Mouse (Mus musculus) ES-Bruce4 (cell line): ENCODE results near the gene Mat2a. TPM values are rescaled to one million over a fixed set of nuclear protein-coding genes. Genes with fewer than 3 reads are reported as not detected.
"Not testable (repeated sequence)": the region's sequence is repeated elsewhere in the genome, so short reads cannot be mapped to it uniquely, and the experiment has no call there.

ENCODE experiments used
- H3K27ac ChIP-seq: 2 replicates; pipeline ENCODE4 v1.5.1; 2012; ENCODE audit warnings: low read length, inconsistent platforms; ENCODE audit not compliant: insufficient read depth
- H3K27me3 ChIP-seq: 2 replicates; pipeline ENCODE4 v1.6.1; 2012; ENCODE audit warnings: mild to moderate bottlenecking, low read length, inconsistent platforms; ENCODE audit not compliant: control insufficient read depth, poor library complexity, insufficient read depth, severe bottlenecking
- H3K36me3 ChIP-seq: 2 replicates; pipeline ENCODE4 v1.6.1; 2012; ENCODE audit warnings: inconsistent platforms, mild to moderate bottlenecking, low read length, moderate library complexity; ENCODE audit not compliant: control insufficient read depth, poor library complexity, insufficient read depth, severe bottlenecking
- H3K4me1 ChIP-seq: one replicate; pipeline ENCODE4 v1.8.1; 2011; ENCODE audit warnings: low read length; ENCODE audit not compliant: control insufficient read depth, insufficient read depth
- H3K4me3 ChIP-seq: 2 replicates; pipeline ENCODE4 v1.5.1; 2011; ENCODE audit warnings: low read depth, mild to moderate bottlenecking, low read length
- H3K9ac ChIP-seq: 2 replicates; pipeline ENCODE4 v1.6.1; 2012; ENCODE audit warnings: low read depth, mild to moderate bottlenecking, inconsistent platforms; ENCODE audit not compliant: poor library complexity, severe bottlenecking
- H3K9me3 ChIP-seq: replicated peaks from 2 replicates; pipeline ENCODE4 v1.6.1; 2012; ENCODE audit warnings: mild to moderate bottlenecking, low read length, inconsistent platforms; ENCODE audit not compliant: control insufficient read depth, poor library complexity, insufficient read depth, severe bottlenecking
- CTCF ChIP-seq: IDR thresholded peaks from one replicate; pipeline ENCODE4 v1.8.1; 2011; ENCODE audit warnings: low read depth, low read length
- EP300 ChIP-seq: IDR thresholded peaks from 2 replicates; pipeline ENCODE4 v1.6.1; 2011; ENCODE audit warnings: low read depth, low read length; ENCODE audit not compliant: insufficient read depth
- POLR2A ChIP-seq: IDR thresholded peaks from one replicate; pipeline ENCODE4 v1.8.1; 2011; ENCODE audit warnings: low read length; ENCODE audit not compliant: insufficient read depth
- polyA plus RNA-seq: library from polyadenylated mRNA; stranded (reverse); fragments of >200 nt; gene quantifications from 2 replicates; pipeline ENCODE4 v1.2.4, GENCODE M21; 2011; ENCODE audit warnings: low read depth; ENCODE audit not compliant: missing spikeins, insufficient read depth, insufficient read length

The Mat2a gene
- polyA plus RNA-seq, 1 experiment = 200 TPM

DNA sequence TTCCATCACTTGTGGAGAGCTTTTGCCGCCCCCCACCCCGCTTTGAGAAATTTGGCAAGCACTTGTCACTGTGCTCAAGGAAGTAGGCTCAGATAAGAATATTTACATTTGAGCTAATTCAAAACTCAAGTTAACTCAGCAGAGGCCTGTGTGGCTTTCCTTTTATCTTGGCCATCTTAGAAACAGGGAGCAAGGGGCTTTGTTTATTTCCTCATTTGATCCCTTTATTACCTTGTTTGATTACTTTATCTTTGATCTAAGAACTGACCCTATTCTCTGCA, 41.0 kb upstream of the Mat2a start:
- no peaks in the 10 kb centered on the region for H3K9me3 ChIP-seq
- H3K4me3 ChIP-seq = no peak overlapping the region
- no peaks in the 10 kb centered on the region for H3K4me1 ChIP-seq
- no peaks in the 10 kb centered on the region for H3K27me3 ChIP-seq
- H3K9ac ChIP-seq = no peak overlapping the region
- H3K36me3 ChIP-seq = no peaks in the 10 kb centered on the region
- no peak overlapping the region for H3K27ac ChIP-seq
- TF ChIP-seq POLR2A (no peak), EP300 (no peak), CTCF (no peak)

DNA sequence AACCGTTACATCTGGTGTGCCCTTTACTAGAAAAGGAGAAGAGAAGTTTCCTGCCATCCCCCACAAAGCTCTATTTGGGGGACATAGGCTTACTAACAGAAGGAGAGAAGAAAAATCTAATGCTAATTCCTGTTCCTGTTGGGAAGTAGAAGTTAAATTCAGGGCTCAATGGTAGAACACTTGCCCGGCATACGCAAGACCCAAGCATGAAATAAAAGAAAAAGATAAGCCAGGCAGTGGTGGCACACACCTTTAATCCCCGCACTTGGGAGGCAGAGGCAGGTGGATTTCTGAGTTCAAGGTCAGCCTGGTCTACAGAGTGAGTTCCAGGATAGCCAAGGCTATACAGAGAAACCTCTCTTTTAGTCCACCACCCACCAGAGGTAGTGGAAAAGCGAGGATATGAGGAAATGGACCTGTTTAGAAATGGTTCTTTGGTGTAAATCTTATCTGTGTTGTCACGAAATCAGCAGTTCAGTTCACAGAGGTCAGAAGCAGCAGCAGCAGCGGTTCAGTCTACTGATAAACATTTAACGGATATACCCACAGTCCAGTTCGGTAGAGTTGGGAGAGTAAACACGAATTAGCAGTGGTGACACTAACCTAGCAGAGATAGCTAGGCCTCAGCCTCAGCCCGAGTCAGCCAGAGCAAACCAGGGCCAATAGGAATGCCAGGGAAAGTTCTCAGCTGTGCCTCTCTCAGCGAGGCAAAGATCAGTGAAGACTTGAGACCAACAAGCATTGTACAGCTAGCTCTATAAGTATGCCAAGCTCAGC, 40.5 kb upstream of the Mat2a start:
- no peak overlapping the region for H3K9ac ChIP-seq
- H3K27ac ChIP-seq = no peak overlapping the region
- H3K4me1 ChIP-seq = no peaks in the 10 kb centered on the region
- no peaks in the 10 kb centered on the region for H3K9me3 ChIP-seq
- no peak overlapping the region for H3K4me3 ChIP-seq
- H3K27me3 ChIP-seq = no peaks in the 10 kb centered on the region
- no peaks in the 10 kb centered on the region for H3K36me3 ChIP-seq
- no peak for TF ChIP-seq POLR2A
- TF ChIP-seq CTCF = no peak
- TF ChIP-seq EP300 = no peak

DNA sequence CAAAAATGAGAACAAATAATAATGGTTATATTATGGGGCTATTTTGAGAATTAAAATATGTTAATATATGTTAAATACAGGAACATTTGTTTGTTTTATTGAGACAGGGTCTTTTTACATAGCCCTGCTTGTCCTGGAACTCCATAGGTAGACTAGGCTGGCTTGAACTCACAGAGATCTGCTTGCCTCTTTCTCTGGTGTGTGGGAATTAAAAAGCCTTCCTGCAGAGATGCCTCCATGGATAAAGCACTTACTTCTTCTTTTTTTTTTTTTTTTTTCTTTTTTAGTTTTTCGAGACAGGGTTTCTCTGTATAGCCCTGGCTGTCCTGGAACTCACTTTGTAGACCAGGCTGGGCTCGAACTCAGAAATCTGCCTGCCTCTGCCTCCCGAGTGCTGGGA, 39.3 kb upstream of the Mat2a start:
- not testable (repeated sequence) for H3K27me3 ChIP-seq, H3K4me1 ChIP-seq, H3K27ac ChIP-seq, H3K9me3 ChIP-seq, H3K36me3 ChIP-seq, H3K9ac ChIP-seq, H3K4me3 ChIP-seq

DNA sequence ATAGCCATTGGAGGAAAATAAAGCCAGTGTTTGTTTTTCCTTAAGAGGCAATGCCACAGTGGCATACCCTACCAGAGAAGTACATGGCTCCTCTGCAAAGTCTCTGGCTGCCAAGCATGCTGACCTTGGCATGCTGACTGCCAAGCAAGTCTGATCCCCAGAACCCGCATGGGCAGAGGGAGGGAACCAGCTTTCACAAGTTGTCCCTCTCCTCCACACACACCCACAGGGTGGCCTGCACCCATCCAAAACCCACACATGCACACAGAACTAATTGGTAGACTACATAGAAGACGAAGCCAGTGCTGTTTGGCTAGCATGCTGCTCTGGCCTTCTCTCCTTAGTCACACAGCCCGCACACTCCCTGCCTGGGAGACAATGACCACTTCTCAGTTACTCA, 38.3 kb upstream of the Mat2a start:
- H3K36me3 ChIP-seq = no peaks in the 10 kb centered on the region
- no peaks in the 10 kb centered on the region for H3K4me1 ChIP-seq
- H3K27ac ChIP-seq = no peak overlapping the region
- H3K27me3 ChIP-seq = no peaks in the 10 kb centered on the region
- no peak overlapping the region for H3K4me3 ChIP-seq
- TF ChIP-seq CTCF (no peak), POLR2A (no peak), EP300 (no peak)
- no peaks in the 10 kb centered on the region for H3K9me3 ChIP-seq
- H3K9ac ChIP-seq = no peak overlapping the region

DNA sequence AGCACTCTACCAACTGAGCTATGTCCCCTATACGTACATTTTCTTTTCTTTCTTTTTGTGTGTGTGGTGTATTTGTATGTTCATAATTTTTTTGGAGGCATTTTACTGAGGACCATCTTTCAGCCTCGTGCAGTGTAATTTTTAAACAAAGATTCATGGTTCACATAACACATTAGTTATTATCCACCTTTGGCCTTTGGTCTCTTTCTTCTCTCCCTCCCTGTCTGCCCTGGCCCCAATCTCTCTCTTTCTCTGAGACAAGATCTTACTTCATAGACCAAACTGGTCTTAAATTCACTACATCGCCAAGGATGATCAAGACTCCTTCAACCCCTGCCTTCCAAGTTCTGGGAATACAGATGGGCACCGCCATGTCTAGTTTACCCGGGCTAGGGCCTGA, 37.5 kb upstream of the Mat2a start:
- H3K27ac ChIP-seq = no peak overlapping the region
- H3K4me1 ChIP-seq = no peaks in the 10 kb centered on the region
- H3K9ac ChIP-seq = no peak overlapping the region
- no peak for TF ChIP-seq CTCF
- no peak for TF ChIP-seq POLR2A
- no peak for TF ChIP-seq EP300
- no peaks in the 10 kb centered on the region for H3K27me3 ChIP-seq
- no peaks in the 10 kb centered on the region for H3K36me3 ChIP-seq
- no peak overlapping the region for H3K4me3 ChIP-seq
- no peaks in the 10 kb centered on the region for H3K9me3 ChIP-seq

DNA sequence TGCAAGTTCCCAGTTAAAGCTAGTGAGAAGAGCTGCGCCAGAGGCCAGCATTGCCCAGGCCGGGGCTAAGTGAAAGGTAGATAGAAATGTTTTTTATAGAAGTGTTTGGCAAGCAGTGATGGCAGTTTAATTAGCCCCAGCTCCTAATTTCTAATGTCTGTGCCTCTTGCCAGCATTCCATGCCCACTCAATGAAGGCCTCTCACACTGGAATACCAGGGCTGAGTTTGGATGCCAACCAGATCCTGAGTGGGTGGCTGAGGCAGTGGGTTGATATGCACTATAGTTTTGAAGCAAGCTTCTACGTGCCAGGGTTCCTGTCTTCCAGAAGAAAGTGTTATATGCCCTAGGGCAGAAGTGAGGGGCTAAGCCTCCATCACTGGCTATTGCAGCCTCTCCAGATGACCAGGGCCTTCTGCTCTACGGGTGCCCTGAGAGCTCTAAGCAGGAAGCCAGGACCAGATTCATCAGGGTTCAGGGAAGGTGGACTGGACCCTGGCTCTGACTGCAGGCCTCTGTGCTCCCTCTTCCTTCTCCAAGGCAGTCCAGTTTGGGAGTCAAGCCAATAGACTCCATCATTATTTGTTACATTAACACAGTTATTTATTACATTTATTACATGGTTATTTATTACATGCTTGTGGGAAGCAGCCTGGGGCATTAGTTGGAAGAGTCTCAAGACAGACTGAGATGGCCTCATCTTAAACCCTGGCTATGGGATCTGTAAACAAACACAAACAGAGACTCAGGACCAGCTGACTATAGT, 36.0 kb upstream of the Mat2a start:
- Histone ChIP-seq H3K9ac (no peak overlapping the region), H3K4me3 (no peak overlapping the region), H3K27ac (no peak overlapping the region), H3K36me3 (no peaks in the 10 kb centered on the region), H3K4me1 (no peaks in the 10 kb centered on the region), H3K9me3 (no peaks in the 10 kb centered on the region), H3K27me3 (no peaks in the 10 kb centered on the region)
- TF ChIP-seq CTCF = no peak
- TF ChIP-seq EP300 = no peak
- TF ChIP-seq POLR2A = no peak
